Mouse (Mus musculus) c-Kit-positive CD71-positive TER-119-positive erythroid progenitor cells, embryonic 14.5 days (primary cell): ENCODE results near the gene Syne2.
"Not testable (repeated sequence)": the region's sequence is repeated elsewhere in the genome, so short reads cannot be mapped to it uniquely, and the experiment has no call there.

Source experiments
- DNase-seq: peaks from one replicate; pipeline ENCODE4 v3.0.0-alpha.2; 2013; ENCODE audit warnings: low spot score

Syne2 gene

DNA sequence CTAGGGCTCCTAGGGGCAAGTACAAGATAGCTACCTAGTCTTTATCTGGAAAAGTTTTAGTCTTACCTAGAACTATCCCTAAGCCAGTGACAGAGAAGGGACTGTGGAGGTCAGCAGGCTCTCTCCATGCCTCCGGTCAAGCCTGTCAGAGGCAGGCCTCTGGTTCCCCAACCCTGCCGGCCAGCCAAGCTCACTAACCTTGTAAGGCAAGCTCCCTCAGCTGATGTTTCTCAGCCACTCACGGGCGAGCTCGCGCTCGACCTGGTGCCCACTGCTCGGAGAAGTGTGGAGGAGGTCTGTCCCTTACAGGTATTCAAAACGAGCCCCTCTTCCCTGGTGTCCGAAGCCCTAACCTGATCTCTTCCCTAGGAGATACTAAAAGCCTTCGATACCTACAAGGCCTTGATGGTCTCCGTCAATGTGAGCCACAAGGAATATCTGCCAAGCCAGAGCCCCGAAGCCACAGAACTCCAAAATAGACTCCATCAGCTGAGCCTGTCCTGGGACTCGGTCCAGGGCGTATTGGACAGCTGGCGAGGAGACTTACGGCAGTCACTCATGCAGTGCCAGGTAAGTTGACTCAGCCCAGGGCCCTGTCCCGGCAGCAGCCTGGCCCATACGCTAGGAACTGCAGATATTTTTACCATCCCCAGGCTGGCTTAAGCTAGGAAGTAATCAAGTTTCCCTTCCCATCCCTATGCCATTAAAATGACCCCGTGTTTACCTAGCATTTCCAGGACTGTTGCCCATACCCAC is 286.8 kb downstream of the Syne2 start:
- DNase-seq, result no peak

GRCm38 (mm10) chr12:76109646-76110405 is 291.9 kb downstream of the Syne2 start:
- DNase-seq, result no peak

DNA sequence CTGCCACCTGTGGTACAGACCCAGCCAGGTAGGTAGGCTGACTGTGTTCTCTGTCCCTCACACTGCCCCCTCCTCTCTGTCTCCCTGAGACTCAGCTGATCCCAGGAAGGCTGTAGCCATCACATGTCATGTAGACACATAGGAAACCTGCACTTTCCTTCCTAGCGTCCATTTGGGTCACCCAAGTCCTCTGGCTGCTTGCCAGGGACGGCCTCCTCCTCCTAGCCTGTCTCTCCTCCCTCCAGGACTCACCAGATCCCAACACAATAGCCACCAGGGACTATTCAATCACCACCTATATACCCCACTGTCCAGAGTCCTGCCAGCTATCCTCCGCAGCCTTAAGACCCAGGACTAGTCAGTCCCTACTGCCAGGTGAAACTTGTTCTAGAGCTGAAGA is 293.1 kb downstream of the Syne2 start:
- no peak for DNase-seq

GRCm38 (mm10) chr12:76116577-76116976 is 298.6 kb downstream of the Syne2 start:
- DNase-seq, result no peak

DNA sequence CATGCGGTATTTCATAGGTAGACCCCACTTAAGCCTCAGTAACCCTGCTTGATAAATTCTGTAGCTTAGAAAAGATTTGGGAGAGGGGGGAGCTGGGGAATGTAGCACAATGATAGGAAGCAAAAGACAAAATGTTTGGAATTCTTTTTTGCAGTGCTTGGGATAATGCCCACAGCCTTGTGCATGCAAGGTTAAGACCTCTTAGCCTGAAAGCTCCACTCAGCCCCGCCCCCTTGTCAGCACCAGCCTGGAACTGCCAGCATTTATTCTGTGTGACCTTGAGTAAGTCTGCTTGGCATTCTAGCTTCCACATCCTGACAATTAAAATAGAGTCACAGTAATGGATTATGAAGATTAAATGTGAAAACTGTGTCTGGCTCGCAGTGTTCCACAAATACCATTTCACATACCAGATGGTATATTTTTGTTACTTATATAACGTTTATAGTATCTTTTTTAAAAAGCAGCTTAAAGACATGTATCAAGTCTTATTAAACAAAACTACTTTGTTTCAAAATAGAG is 299.8 kb downstream of the Syne2 start:
- DNase-seq, result no peak

GRCm38 (mm10) chr12:76123223-76123622 is 305.3 kb downstream of the Syne2 start:
- DNase-seq, result no peak

DNA sequence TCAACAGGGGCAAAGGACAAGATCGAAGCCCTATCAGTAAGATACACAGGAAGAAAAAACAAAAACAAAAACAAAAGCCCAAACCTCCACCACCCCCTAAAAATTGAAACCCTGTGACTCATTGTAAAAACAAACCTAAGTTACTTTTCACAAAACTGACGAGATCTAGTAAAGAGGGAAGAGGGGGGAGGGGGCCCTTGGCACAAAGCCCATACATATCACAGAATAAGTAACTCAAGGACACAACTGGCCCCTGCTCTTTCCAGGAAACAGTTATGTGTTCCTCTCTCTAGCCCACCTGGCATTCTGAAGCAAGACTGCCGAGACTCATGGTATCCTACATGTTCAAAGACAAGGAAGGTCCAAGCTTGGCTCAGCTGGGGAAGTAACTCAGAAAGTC is 310.4 kb downstream of the Syne2 start:
- DNase-seq, result no peak

DNA sequence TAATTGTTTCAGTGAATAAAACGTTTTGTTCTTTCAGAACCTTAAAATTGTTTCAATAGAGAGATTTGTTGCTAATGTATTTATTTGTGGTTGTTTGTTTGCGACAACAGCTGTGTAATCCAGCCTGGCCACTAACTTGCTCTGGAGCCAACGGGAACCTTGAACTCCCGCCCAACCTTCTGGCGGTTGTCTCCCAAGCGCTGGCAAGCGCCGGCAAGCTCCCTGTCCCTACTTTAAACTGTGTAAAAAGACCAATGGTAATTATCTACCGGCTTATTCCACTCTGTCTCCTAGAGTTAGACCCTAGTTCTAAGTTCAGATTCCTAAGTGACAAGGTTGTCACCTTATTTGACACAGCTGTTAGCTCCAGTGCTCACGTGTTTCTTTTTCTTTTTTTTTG is 310.9 kb downstream of the Syne2 start:
- no peak for DNase-seq

- DNase-seq, result peak; percentile 7
These were observed 312.3 kb downstream of the Syne2 start for GRCm38 (mm10) chr12:76130281-76130680.

DNA sequence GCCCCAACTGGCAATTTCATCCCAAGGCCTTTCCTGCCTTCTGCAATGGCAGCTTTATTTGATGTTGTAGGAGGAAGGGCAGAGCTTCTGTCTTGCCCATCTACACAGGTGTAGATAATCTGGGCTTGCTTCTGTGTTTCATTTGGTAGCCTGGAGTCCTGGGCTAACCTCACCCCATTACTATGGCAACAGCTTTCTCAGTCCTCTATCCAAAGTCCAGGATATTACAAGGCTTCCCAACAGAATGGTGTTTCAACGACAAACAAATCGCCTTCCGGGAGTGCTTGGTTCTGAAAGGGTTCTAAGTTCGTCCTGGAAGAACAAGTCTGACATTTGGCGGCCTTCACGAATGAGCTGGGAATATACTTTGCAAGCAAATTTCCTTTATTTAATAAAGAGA is 313.0 kb downstream of the Syne2 start:
- DNase-seq, result no peak

GRCm38 (mm10) chr12:76132591-76132990 is 314.7 kb downstream of the Syne2 start:
- DNase-seq, result no peak

GRCm38 (mm10) chr12:76133081-76133480 is 315.1 kb downstream of the Syne2 start:
- not testable (repeated sequence) for DNase-seq

GRCm38 (mm10) chr12:76136701-76137100 is 318.8 kb downstream of the Syne2 start:
- DNase-seq, result no peak

DNA sequence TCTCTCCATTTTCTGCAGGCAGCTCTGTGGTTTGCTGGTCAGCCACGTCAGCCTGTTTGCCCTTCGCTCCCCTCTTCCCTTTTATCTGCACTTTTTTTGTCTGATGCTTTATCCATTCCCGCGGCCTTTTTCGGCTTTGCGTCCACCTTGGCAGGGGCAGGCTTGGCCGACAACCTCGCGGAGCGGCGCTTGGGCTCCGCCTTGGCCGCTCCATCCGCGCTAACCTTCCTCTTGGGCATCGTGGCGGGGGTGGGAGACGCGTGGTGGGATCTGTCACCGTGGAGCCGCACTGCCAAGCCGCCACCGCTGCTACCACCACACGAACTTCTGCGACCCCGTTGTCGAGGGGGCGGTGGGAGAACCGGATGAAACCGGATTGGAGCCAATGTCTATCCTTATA is 334.5 kb downstream of the Syne2 start:
- DNase-seq, result not testable (repeated sequence)
